Mouse (Mus musculus): Measurements from ENCODE around the gene Pcbp2. TPM values are rescaled to one million over a fixed set of nuclear protein-coding genes. Genes with fewer than 3 reads are reported as not detected.

Gene Pcbp2
- polyA plus RNA-seq, 1 experiment from 2014 or later, result 152 TPM

DNA sequence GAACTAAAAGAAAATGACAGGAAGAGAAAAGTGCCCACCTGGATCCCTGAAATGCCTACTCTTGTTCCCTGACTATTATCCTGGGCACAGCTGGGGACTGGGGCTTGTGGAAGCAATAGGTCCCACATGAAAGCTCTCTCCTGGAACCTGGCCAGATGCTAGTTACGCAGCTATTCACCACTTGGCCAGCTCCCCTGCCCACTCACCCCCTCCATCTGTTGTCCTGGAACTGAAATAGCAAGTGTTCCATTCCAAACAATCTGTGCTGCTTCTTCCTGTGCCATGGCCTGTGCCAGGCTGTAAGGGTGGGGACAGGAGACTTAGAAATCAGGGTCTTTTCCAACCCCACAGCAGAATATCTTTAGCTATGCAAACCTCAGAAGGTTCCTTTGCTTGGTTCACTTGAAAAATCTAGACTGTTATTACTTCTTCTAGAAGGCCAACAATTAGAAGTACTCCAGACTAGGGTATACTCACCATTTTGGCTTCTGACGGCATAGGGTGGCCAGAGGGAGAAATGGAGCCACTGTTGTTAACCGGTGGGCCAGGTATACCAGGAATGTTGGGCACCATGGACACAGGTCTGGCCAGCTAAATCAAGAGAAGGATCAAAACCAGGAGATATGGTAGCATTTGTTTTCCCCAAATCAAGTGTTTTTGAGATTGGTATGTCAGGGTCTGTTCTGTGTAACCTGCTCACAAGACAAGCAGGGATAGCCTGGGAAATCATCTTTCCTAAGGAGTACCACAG lies 76.5 kb downstream of the Pcbp2 start:
- Histone ChIP-seq H3K36me3 (ENCODE audit: control insufficient read depth, insufficient read depth, low read length) (peaks cover 23% of the 10 kb centered on the region), H3K4me3 (ENCODE audit: low read length) (no peak overlapping the region), H3K27ac (ENCODE audit: low read length) (no peak overlapping the region), H3K4me2 (ENCODE audit: low read depth, low read length) (no peak overlapping the region), H3K9ac (ENCODE audit: low read depth, low read length) (no peak overlapping the region), H3K9me3 (ENCODE audit: control insufficient read depth, low read length) (no peaks in the 10 kb centered on the region), H3K4me1 (ENCODE audit: control insufficient read depth, insufficient read depth, low read length) (no peaks in the 10 kb centered on the region), H3K27me3 (replicated peaks; ENCODE audit: control insufficient read depth, insufficient read depth, low read length) (no peaks in the 10 kb centered on the region)
- no peak for ATAC-seq
- WGBS, result 83% methylated on average over 3 of the region's 3 CpGs

DNA sequence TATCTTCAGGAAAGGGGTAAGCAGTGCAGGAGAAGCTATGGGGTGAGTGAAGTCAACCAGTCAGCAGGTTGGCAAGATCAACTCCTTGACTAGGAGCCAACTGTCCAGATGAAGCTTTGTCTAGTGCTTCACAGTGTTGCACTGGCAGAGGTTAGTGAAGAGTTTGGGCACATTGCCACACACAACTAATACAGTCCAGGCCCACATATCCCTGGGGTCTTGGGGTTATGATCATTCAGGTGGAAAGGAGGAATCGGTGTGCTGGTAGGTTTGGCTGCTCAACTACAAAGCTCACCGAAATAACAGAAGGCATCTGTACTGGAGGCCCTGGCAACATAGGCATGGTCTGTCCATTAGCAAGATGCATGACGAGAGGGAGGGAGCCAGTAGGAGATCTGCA lies 77.1 kb downstream of the Pcbp2 start:
- H3K9me3 ChIP-seq (ENCODE audit: control insufficient read depth, low read length), result no peaks in the 10 kb centered on the region
- ATAC-seq, result no peak
- H3K36me3 ChIP-seq (ENCODE audit: control insufficient read depth, insufficient read depth, low read length), result peaks cover 21% of the 10 kb centered on the region
- no peak overlapping the region for H3K9ac ChIP-seq (ENCODE audit: low read depth, low read length)
- H3K4me2 ChIP-seq (ENCODE audit: low read depth, low read length), result no peak overlapping the region
- H3K4me3 ChIP-seq (ENCODE audit: low read length), result no peak overlapping the region
- WGBS, result 95% methylated on average over 3 of the region's 3 CpGs
- H3K27me3 ChIP-seq (replicated peaks; ENCODE audit: control insufficient read depth, insufficient read depth, low read length), result no peaks in the 10 kb centered on the region
- no peak overlapping the region for H3K27ac ChIP-seq (ENCODE audit: low read length)
- H3K4me1 ChIP-seq (ENCODE audit: control insufficient read depth, insufficient read depth, low read length), result no peaks in the 10 kb centered on the region

Other genes starting within 250 kb of the Pcbp2 start
- 9.5 and 10.3 TPM in 2 replicates for gene Itgb7, start 238.6 kb upstream of the Pcbp2 start, polyA plus RNA-seq (2015; fragmentation: Nextera tagmentation; extraction: Ambion mirVana)
- 13.6 and 14.7 TPM in 2 replicates for gene Rarg, start 213.0 kb upstream of the Pcbp2 start, polyA plus RNA-seq (2015; fragmentation: Nextera tagmentation; extraction: Ambion mirVana)
- gene Gm9918, start 200.0 kb upstream of the Pcbp2 start, polyA plus RNA-seq (2015; fragmentation: Nextera tagmentation; extraction: Ambion mirVana), result 0.13 TPM in 1 of 2 replicates, not detected in the other
- 74.2 and 77.6 TPM in 2 replicates for gene Mfsd5, start 191.1 kb upstream of the Pcbp2 start, polyA plus RNA-seq (2015; fragmentation: Nextera tagmentation; extraction: Ambion mirVana)
- 18.0 and 21.1 TPM in 2 replicates for gene Espl1, start 174.3 kb upstream of the Pcbp2 start, polyA plus RNA-seq (2015; fragmentation: Nextera tagmentation; extraction: Ambion mirVana)
- gene Pfdn5, start 144.4 kb upstream of the Pcbp2 start, polyA plus RNA-seq (2015; fragmentation: Nextera tagmentation; extraction: Ambion mirVana), result 280 and 283 TPM in 2 replicates
- 75.3 and 80.9 TPM in 2 replicates for gene Myg1, start 138.8 kb upstream of the Pcbp2 start, polyA plus RNA-seq (2015; fragmentation: Nextera tagmentation; extraction: Ambion mirVana)
- 50.6 and 59.1 TPM in 2 replicates for gene Aaas, start 119.8 kb upstream of the Pcbp2 start, polyA plus RNA-seq (2015; fragmentation: Nextera tagmentation; extraction: Ambion mirVana)
- 0.50 and 0.60 TPM in 2 replicates for gene Sp7, start 103.4 kb upstream of the Pcbp2 start, polyA plus RNA-seq (2015; fragmentation: Nextera tagmentation; extraction: Ambion mirVana)
- 6.8 and 7.2 TPM in 2 replicates for gene Sp1, start 64.4 kb upstream of the Pcbp2 start, polyA plus RNA-seq (2015; fragmentation: Nextera tagmentation; extraction: Ambion mirVana)
- gene Amhr2, start 25.2 kb upstream of the Pcbp2 start, polyA plus RNA-seq (2015; fragmentation: Nextera tagmentation; extraction: Ambion mirVana), result 0.75 and 0.88 TPM in 2 replicates
- gene Prr13, start 11.5 kb upstream of the Pcbp2 start, polyA plus RNA-seq (2015; fragmentation: Nextera tagmentation; extraction: Ambion mirVana), result 173 and 182 TPM in 2 replicates
- 5.5 TPM in 1 of 2 replicates, not detected in the other for gene Gm10337, start 33.2 kb downstream of the Pcbp2 start, polyA plus RNA-seq (2015; fragmentation: Nextera tagmentation; extraction: Ambion mirVana)
- gene Map3k12, start 46.5 kb downstream of the Pcbp2 start, polyA plus RNA-seq (2015; fragmentation: Nextera tagmentation; extraction: Ambion mirVana), result 9.2 TPM in 2 replicates
- gene Tarbp2, start 47.7 kb downstream of the Pcbp2 start, polyA plus RNA-seq (2015; fragmentation: Nextera tagmentation; extraction: Ambion mirVana), result 91.3 and 105 TPM in 2 replicates
- gene Npff, start 54.4 kb downstream of the Pcbp2 start, polyA plus RNA-seq (2015; fragmentation: Nextera tagmentation; extraction: Ambion mirVana), result 1.8 and 1.9 TPM in 2 replicates
- gene Gm28047, start 154.5 kb downstream of the Pcbp2 start, polyA plus RNA-seq (2015; fragmentation: Nextera tagmentation; extraction: Ambion mirVana), result not detected in 2 replicates
- gene Atf7, start 154.9 kb downstream of the Pcbp2 start, polyA plus RNA-seq (2015; fragmentation: Nextera tagmentation; extraction: Ambion mirVana), result 21.9 and 22.5 TPM in 2 replicates
- gene Atp5g2, start 201.8 kb downstream of the Pcbp2 start, polyA plus RNA-seq (2015; fragmentation: Nextera tagmentation; extraction: Ambion mirVana), result 55.5 and 77.3 TPM in 2 replicates